Mouse (Mus musculus) ovary, postnatal 10 days (tissue): Measurements from ENCODE around the gene Gm28539.
"Not testable (repeated sequence)": the region's sequence is repeated elsewhere in the genome, so short reads cannot be mapped to it uniquely, and the experiment has no call there.

Source experiments
- DNase-seq: peaks from one replicate; pipeline ENCODE4 v3.0.0; 2022; ENCODE audit warnings: low spot score

The Gm28539 gene

DNA sequence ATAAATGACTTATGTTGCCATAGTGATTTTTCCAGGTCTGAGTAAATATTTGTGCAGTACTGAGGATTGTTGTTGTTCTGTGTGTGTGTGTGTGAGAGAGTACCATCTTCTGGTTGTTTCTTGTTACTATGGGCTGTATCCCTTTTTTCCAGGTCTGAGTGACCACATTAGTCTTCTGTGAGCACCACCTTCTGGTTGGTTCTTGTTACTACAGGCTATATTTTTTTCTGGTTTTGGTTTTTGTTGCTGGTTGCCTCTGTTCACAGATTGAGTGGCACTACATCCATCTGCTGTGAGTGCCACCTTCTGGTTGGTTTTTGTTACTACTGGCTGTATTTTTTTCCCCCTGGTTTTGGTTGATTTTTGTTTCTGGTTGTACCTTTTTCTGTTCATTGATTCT is 22.2 kb downstream of the Gm28539 start:
- DNase-seq, result no peak

DNA sequence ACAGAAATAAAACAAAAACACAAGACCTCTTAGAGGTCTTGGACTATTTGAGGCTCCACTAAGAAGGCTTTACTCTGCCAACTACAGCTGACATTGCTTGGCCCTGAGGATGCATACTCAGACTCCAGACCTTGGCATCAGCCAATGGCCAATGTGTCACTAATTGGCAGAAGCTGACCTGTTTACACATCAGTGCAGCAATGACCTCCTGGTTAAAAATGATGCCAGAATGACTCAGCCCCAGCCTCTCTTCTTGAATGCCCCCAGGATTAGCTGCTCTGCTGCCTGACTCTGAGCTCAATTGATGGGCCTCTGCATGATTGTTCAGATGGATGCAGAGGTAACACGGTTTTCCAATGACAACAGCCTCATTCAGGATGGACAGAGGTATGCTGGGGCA is 23.8 kb downstream of the Gm28539 start:
- DNase-seq, result no peak

DNA sequence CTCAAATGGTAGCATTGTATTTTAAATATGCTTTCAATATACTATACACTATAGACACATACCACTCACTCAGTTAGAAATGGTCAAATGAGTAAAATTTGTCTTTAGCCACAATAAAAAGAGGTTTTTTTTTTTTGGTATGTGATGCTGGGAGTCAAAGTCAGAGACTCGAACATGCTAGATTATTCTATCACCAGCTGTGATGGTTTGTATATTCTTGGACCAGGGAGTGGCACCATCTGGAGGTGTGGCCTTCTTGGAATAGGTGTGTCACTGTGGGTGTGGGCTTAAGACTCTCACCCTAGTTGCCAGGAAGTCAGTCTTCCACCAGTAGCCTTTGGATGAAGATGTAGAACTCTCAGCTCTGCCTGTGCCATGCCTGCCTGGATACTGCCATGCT is 34.1 kb downstream of the Gm28539 start:
- DNase-seq, result not testable (repeated sequence)

DNA sequence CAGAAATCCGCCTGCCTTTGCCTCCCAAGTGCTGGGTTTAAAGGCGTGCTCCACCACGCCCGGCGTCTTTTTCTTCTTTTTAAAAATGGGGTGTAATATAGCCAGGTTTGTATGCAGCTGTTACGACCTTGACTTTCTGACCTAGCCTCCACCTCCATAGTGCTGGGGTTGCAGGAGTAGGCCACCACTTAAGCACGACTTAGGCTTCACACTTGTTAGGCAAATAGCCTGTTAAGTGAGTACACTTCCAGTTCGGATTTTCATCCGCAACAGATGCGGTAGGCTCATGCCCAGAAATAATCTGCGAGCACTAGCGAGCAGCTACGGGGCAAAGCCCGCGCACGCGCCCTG is 39.7 kb downstream of the Gm28539 start:
- no peak for DNase-seq

DNA sequence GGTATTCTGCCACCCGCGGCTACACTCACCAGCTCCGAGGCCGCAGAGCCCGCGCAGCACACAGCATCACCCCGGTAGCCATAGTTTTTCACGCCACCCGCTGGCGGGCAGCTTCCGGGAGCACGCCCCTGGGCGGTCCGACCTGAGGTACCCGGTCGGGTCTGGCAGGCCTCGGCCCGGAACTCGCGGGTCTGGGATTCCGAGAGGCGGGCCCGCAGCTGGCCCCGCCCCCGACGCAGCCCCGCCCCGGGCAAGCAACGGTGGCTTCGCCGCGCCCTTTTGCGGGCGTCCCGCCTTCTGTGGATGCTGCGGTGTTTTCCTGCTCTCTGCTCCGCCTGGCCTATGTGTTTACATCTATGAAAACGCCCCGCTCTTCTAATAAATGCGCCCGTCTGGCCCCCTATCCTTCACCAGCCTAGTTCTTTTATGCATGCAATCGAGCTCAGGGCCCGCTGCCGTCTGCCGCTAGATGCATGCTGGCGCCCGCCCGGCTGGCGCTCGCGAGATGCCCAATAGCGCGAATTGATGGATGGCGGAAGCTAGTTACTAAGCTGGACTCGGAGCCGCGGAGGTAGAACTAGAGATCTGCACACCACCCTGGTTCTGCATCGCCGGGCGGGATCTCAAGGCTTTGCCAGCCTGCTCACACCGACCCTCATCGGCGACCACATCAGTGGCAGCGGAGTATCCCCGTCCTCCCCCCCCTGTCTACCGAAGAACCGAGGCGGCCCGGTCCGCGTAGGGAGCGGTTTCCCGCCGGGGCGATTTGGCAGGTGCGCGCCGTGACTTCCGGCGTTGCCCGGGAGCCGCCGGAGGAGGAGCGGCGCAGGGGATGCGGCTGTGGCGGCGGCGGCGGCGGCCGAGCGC is 40.3 kb downstream of the Gm28539 start, which contains the start of the genes Mrpl40 and Hira:
Gene Mrpl40 (minus strand): TSS at position 421 of the 867 bp plus-strand sequence.
Gene Hira (plus strand): TSS at position 596 of the 867 bp plus-strand sequence.
- DNase-seq, result peak; percentile 88

DNA sequence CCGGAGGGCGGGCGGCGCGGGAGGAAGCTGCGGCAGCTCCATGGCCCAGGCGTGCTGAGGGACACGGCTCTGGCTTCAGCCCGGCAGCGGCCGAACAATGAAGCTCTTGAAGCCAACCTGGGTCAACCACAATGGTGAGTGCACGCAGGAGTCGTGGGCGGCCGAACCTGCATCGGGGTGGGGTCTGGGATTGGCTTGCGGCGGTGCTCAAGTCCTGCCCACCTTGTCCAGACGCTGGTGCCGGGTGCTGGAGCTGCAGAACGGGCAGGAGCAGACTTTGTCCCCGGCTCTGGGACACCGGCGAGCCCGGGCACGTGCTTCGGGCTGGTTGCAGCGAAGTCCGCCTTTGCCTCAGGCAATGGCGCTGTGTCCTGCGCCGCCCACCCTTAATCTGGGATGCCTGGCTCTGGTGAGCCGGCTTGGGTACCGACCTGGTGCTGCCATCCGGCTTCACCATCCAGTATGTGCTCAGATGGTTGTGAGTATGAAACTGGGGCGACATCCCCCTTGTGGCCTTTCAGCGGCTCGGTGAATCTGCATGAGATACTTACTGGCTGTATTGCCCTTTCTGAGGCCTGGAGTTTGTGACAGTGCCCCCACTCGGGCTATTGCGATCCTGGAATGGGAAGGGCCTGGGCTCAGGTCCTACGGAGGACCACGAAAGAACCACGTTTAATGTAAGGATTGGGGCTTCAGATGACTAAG is 41.2 kb downstream of the Gm28539 start:
- DNase-seq, result peak; percentile 23

DNA sequence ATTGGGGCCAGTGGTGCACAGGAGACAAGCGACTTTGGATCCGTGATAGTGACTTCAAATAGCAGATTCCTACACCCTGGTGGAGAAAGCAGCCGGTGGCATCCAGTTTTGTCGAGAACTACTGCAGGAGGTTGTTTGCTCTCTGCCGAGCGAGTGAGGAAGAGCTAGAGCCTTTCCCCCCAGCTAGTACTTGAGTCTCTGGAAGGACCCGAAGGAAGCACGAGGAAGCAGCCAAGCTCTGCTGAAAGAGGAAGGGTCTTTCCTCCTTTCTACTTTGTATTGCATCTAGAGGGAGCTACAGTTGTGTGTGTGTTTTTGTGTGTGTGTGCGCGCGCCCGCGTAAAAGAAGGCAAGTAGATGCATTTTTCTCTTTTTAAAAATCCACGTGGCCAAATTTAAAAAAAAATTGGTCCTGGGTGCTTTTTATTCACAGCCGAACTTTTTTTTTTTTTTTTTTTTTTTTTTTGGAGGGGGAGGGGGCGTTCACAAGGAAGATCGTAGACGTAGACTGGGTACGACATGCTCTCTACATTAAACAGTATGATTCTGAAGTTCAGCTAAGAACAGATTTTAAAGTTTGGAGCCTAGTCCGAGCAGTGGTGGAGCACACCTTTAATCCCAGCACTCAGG is 41.8 kb downstream of the Gm28539 start:
- DNase-seq, result no peak

DNA sequence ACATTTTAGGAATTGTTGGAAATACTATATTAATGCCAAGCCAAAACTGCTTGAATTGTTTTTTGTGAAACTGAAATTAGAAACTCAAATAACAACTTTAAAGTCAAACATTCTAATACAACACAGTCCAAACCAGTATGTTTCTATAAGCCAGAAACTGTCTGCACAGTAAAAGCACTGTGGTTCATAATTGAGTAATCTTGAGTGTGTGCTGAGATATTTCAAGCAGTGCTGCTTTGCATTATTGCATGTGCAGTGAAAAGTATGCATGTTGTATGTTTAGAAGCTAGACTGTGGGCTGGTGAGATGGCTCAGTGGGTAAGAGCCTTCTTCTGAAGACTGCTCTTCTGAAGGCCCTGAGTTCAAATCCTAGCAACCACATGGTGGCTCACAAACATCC is 47.7 kb downstream of the Gm28539 start:
- no peak for DNase-seq

DNA sequence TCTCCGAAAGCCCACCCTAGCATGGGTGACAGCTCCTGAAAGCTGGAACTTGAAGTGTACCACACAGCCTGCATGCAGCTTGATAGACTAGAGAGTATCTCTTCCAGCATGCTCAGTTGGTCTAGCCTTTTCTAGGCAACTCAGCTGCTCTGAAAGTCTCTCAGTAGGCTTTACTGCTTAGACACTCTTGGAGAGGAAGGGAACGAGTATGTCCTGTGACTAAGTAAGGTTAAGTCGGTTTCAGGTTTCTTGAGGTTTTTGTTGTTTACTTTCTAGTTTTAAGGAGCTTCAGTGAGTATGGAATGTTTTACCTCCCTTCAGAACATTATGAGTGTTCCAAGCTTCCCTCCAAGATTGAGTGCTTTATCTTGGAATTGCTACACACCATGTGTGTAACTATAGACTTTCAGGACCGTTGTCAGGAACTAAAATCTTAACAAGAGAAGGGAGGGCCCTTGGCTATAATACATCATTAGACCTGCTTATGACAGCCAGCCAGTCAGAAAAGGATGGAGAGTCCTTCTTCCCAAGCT is 57.5 kb downstream of the Gm28539 start:
- DNase-seq, result no peak

DNA sequence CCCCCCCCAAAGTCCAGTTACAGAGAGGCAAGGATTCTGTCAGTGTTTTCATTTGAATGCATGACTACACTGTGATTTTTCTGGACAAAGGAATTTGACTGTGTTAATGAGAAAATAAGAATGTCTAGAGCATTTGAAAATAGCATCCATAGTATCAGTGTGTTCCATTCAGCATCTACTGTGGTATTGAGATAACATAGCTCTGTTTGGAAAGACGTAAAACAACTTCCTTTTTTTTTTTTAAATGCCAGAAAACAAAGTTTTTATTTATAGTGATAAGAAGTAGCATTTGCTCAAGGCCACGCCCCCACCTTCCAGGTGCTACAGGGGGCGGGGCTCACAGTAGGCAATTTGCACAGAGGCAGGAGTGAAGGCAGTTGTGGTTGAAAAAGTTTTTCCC is 58.9 kb downstream of the Gm28539 start:
- DNase-seq, result no peak

DNA sequence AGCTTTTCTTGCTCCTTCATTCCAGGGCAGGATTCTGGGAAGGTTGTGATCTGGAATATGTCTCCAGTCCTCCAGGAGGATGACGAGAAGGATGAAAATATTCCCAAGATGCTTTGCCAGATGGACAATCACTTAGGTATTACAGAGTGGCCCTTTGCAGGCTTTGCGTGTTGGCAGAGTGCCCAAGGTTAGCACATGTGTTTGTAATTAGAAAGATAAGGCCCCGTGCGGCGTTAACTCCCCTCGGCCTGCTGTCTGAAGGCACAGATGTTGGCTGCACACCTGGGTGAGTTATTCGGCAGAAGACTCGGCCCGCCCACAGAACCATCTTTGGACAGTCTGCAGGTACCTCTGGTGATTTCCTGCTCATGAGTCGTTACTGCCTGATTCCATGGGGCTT is 60.0 kb downstream of the Gm28539 start:
- DNase-seq, result no peak

DNA sequence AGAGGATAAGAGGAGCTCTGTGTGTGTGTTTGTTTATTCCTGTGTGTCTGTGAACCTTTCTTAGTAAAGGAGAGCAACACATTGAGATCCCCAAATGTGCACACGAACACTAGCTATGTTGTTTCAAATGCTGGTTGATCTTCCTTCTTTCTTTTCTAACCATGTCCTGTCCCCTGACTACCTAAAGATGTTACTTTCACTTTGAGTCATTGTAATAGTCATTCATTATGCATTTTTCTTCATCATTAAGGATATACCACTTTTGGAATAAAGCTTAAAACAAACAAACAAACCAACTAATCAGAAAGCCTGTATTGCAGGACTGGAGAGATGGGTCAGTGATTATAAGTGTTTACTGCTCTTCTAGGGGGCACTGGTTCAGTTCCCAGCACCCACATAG is 69.3 kb downstream of the Gm28539 start:
- no peak for DNase-seq

DNA sequence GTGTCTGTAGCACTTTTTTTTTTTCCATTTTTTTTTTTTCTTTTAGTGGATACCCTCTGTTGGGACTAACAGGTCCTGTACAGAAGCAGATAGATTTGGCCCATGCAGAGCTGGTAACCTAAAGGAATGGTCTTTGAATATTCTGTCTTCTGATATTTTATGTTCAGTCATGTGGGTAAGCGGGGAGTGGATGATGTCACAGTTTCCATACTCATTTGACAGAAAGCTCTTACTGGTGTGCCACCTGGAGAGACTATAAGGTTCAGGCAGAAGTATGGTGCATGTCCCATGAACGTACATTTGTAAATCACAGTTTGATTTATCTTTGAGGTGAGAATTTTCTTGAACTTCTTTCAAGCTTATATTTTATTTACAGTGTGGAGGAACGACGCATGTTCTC is 79.7 kb downstream of the Gm28539 start:
- DNase-seq, result no peak

DNA sequence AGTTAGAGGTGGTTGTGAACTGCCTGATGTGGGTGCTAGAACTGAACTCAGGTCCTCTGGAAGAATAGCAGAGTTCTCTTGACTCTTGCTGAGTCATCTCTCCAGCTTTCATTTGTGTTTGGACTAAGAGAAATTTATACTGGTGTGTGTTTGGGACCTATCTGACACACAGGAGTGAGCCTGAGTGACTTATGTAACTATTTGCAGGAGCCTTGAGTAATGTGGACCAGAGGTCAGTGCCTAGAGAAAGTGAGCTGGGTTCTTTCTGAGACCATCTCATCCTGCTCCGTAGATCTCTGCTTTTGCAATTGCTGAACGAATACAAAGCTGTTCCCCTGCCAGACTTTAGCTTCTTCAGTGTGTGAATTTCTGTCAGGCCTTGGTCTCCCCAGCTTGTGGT is 85.4 kb downstream of the Gm28539 start:
- DNase-seq, result no peak

DNA sequence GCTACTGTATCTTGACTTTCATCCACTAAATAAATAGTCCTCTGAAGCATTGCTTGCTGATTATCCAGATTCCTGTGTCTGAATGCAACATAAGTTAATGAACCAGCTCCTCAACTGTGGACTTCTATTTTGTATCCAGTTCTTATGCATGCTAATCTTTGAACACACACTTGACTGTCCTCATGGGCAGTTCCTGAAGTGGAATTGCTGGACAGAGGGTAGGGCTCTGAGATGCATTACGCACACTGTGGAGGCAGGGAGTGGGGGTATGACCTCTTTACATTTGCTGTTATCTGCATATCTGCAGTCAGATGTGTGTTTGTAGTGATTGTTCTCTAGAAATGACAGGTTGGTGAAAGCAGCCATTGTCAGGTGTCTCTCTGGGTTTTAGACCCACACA is 91.6 kb downstream of the Gm28539 start:
- DNase-seq, result no peak

DNA sequence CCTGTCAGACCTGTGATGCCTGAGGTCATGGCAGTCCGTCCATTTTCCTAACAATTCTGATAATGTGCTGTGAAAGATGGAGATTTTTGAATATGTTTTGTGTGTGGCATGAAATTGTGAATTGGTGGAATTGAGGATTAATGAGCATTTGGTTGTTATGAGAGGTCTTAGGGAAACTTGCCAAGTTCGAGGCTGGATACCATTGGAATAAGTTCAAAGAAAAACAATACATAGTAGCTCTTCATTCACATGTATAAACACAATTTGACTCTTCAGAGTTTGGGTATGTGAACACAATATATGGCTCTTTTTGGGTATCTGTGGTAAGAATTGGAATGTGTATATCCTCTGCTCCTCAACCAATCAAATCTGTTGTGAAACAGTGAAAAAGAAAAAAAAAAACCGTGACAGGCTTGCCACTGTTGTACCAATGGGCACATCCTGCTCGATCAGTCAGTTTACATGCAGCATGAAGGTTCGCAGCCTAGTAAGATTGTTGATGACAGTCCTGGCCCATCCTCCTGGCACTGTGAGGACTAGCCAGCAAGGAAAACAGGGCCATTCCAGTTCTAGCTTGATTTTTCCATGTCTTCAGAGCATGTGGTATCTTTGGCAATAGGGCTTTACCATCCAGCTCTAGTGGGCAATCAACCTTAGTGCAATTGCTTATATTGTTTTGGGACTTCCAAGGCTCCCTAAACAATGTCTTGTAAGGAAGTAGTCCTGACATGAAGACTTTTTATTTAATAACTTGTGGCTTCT is 102.1 kb downstream of the Gm28539 start:
- DNase-seq, result no peak

DNA sequence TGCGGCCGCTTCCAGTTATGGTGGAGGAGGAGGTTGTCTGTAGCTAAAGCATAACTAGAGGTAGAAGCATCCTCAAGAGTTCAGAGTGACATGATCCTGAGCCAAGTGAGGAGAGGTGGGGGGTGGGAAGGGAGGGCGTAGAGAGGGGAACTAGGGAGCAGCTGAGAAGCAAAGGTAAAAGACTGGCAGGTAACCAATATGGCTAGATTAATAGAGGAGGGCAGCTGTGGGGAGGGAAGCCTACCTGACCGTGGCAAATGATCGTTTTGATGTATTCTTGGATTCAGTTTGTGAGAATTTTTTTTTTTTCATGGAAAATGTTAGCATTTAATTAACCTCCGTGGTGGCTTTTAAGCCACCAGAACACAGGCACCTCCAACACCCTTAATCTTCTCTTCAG is 107.5 kb downstream of the Gm28539 start:
- no peak for DNase-seq

DNA sequence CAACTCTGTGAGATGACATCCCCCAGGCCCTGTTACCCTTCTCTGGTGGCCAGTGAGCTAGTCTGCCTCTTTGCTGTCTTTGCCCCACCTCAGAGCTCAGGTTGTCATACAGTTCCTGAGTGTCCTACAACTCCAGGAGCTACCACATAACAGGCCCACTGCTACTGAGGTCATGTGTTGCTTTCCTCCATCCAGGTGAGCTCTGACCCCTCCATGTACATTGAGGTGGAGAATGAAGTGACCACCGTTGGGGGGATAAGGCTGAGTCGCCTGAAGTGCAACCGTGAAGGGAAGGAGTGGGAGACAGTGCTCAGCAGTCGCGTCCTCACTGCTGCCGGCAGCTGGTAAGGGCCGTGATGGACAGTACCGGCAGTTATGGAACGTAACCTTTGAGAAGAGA is 112.6 kb downstream of the Gm28539 start:
- DNase-seq, result no peak

DNA sequence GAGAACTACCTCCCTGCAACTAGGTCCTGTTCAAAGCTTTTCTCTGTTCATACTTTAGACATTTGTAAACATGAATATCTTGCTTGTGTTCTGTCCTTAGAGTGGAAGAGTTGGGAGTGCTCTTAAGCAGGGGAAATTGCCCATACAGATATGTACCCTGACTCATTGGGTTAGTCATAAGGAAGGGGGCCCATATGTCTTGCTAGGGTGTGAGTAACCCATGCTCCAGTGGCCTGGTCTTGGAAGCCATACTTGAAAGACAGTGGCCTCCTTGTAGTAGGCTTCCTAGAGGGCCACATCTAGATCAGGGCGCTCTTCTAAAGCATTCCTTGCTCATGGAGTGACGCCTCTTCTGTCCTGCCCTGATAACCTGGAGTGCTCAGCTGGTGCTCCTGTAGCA is 114.0 kb downstream of the Gm28539 start:
- no peak for DNase-seq

DNA sequence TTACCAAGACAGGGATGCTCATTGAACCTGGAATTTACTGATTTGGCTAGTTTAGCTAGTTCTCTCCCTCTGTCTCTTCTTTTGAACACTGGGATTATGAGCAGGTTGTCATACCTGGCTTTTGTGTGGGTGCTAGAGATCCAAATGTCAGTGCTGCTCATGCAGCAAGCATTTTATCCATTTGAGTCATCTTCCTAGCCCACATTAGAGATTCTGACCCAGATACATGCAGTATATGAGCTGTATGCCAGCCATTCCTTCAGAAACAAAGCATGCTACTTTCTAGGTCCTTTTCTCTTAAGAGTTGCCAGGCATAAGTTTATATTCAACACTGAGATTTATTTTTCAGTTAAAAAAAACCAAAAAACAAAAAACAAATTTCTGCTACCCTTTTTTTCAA is 116.4 kb downstream of the Gm28539 start:
- DNase-seq, result no peak

DNA sequence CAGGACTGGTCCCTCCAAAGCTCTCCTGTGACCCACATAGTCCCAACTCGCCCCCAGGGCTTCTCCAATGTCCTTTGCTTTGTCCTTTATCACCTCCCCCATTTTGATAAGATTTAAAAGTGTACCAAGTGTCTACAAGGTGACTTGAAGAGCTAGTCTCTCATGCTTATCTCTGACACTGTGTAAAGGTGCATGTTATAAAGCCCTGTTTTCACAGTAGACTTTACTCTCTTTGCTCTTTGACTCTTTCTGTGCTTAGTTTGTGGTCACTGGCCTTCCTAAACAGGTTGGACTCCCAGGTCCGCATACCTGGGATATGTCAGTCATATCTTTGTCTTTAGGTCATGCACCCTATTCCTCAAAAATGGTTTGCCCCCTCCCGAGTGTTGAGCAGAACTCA is 118.7 kb downstream of the Gm28539 start:
- no peak for DNase-seq

DNA sequence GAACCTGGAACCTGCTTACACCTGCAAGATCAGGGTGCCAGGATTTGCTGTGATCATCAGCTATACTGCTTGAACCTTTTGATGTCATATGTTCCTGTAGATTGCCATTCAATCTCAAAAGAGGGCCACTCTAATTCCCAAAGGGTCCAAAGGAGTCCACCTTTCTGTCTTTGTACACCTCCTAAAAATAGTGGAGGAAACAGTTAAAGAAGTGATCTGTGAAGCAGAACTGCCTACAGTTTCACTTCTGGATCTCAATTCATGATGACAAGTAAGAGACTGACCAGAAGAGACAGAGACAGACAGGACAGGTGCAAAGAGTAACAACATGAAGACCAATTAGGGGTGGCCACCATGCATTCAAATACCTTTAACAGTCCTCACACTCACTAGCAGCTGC is 127.1 kb downstream of the Gm28539 start:
- no peak for DNase-seq
